Mouse (Mus musculus) spleen, adult 2 months (tissue): ENCODE measurements around the gene Tmem95. TPM values are rescaled to one million over a fixed set of nuclear protein-coding genes. Genes with fewer than 3 reads are reported as not detected.

ENCODE experiments used
- DNase-seq, 2 experiments: peaks; one replicate each; pipeline versions ENCODE4 v3.0.0 to v3.0.0-alpha.2; 2012 to 2021; ENCODE audit warnings: low spot score in 2 of 2, low read depth in 1 of 2
- H3K27ac ChIP-seq: fragments of 200-500 bp; 2 replicates; pipeline ENCODE4 v1.5.1; 2012; ENCODE audit warnings: low read length, inconsistent platforms; ENCODE audit not compliant: insufficient read depth
- H3K27me3 ChIP-seq: fragments of 200-500 bp; 2 replicates; pipeline ENCODE4 v1.6.1; 2012; ENCODE audit warnings: mild to moderate bottlenecking, moderate library complexity, low read length, inconsistent platforms; ENCODE audit not compliant: control insufficient read depth, insufficient read depth
- H3K36me3 ChIP-seq: fragments of 200-500 bp; 2 replicates; pipeline ENCODE4 v1.6.1; 2012; ENCODE audit warnings: mild to moderate bottlenecking, low read length, inconsistent platforms; ENCODE audit not compliant: control insufficient read depth, insufficient read depth
- H3K4me1 ChIP-seq: fragments of 200-500 bp; 2 replicates; pipeline ENCODE4 v1.6.1; 2011; ENCODE audit warnings: inconsistent platforms; ENCODE audit not compliant: control insufficient read depth, insufficient read depth, insufficient read length
- H3K4me3 ChIP-seq: fragments of 200-500 bp; 2 replicates; pipeline ENCODE4 v1.5.1; 2011; ENCODE audit warnings: mild to moderate bottlenecking, inconsistent platforms; ENCODE audit not compliant: insufficient read depth, insufficient read length; ENCODE audit errors: extremely low read depth
- CTCF ChIP-seq: fragments of 200-500 bp; IDR thresholded peaks from 2 replicates; pipeline ENCODE4 v1.5.1; 2011; ENCODE audit warnings: mild to moderate bottlenecking, inconsistent platforms; ENCODE audit not compliant: insufficient read depth, insufficient read length, insufficient replicate concordance; ENCODE audit errors: extremely low read depth
- POLR2A ChIP-seq: fragments of 200-500 bp; IDR thresholded peaks from 2 replicates; pipeline ENCODE4 v1.6.1; 2011; ENCODE audit warnings: low read depth, low read length, inconsistent platforms
- WGBS: fragments of 180-500 bp; shearing (Covaris S2); methylation state at CpG from one replicate; pipeline ENCODE4 v1.1.7; 2018; 5-methylcytosine and 5-hydroxymethylcytosine counted together
- polyA plus RNA-seq: library from polyadenylated mRNA; depleted of rRNA; stranded (reverse); fragments of >200 nt; gene quantifications from 2 replicates; pipeline ENCODE4 v1.2.3, GENCODE M21; 2012

The Tmem95 gene
- polyA plus RNA-seq, 1 experiment = not detected

DNA sequence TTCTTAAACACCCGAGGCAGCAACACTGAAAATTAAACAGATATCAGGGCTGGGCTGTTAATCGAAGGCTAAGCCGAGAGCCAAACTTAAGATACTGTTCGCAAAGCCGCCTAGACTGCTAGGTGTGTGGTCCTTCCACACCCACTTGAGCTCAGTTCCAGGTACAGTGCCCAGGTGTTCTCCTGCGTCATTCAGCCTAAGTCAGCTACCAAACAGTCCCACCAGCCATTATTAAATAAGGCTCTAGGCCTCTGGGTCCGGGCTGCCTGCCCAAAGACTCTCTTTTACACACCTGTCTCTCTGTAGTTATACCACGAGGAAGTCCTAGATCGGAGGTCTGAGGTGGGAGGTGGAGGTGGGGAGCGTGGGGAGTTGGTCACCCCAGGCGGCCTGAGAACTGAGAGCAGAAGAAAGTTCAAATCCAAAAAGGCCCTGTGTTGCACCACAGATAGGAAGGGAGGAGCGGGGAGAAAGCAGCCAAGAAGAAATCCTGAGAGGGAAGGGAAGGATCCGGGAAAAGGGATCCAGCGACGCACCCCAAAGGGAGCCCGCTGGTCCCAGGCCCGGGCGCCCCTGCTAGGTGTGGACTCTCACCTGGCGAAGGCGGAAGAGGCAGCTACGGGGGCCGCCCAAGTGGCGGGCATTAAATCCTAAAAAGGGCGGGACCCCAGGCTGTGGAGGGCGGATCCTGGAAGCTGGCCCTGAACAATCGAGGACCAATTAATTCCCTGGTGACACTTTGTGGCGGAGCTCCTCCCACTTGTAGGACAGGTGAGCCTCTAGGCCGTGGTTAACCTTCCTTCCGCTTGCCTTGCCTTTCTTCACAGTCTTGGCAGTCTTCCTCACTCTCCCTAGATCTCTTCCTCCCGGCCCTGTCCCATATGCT lies 19.5 kb downstream of the Tmem95 start, which contains the start of gene Tnk1:
Tnk1 (minus strand) TSS at position 618 of the 886 bp plus-strand sequence.
- 81% methylated on average over 30 of the region's 30 CpGs for WGBS
- DNase-seq = no peak
- TF ChIP-seq POLR2A (no peak), CTCF (no peak)
- H3K36me3 ChIP-seq = no peaks in the 10 kb centered on the region
- H3K27ac ChIP-seq = no peak within 1 kb of the TSS
- H3K27me3 ChIP-seq = no peaks in the 10 kb centered on the region
- H3K4me1 ChIP-seq = no peaks in the 10 kb centered on the region
- H3K4me3 ChIP-seq = no peak within 1 kb of the TSS

- H3K36me3 ChIP-seq = no peaks in the 10 kb centered on the region
- H3K4me1 ChIP-seq = peaks cover 5% of the 10 kb centered on the region; the same call in 1 of the 2 replicates
- no peak for TF ChIP-seq POLR2A
- peak; percentile 50; the same call in 1 of the 2 replicates for TF ChIP-seq CTCF
- no peak overlapping the region for H3K4me3 ChIP-seq
- H3K27me3 ChIP-seq = no peaks in the 10 kb centered on the region
- H3K27ac ChIP-seq = no peak overlapping the region
- 24% methylated on average over 16 of the region's 16 CpGs for WGBS
- DNase-seq = peak in 1 of 2 experiments; percentile 55
Measured at GRCm38 (mm10) chr11:69855347-69855746, 22.5 kb downstream of the Tmem95 start.

GRCm38 (mm10) chr11:69854680-69855079 lies 23.1 kb downstream of the Tmem95 start:
- peaks cover 7% of the 10 kb centered on the region; the same call in 1 of the 2 replicates for H3K4me1 ChIP-seq
- H3K4me3 ChIP-seq = no peak overlapping the region
- TF ChIP-seq POLR2A (no peak), CTCF (no peak)
- H3K36me3 ChIP-seq = no peaks in the 10 kb centered on the region
- DNase-seq = no peak
- WGBS = 57% methylated on average over 10 of the region's 10 CpGs
- H3K27ac ChIP-seq = peak overlapping the region; percentile 35; the same call in 1 of the 2 replicates
- no peaks in the 10 kb centered on the region for H3K27me3 ChIP-seq

GRCm38 (mm10) chr11:69853994-69854393 lies 23.8 kb downstream of the Tmem95 start:
- TF ChIP-seq POLR2A (no peak), CTCF (no peak)
- H3K27ac ChIP-seq = no peak overlapping the region
- H3K4me3 ChIP-seq = no peak overlapping the region
- H3K36me3 ChIP-seq = no peaks in the 10 kb centered on the region
- 35% methylated on average over 7 of the region's 7 CpGs for WGBS
- no peak for DNase-seq
- peaks cover 7% of the 10 kb centered on the region; the same call in 1 of the 2 replicates for H3K4me1 ChIP-seq
- H3K27me3 ChIP-seq = no peaks in the 10 kb centered on the region

- H3K4me1 ChIP-seq = peaks cover 18% of the 10 kb centered on the region; the same call in 1 of the 2 replicates
- no peak overlapping the region for H3K27ac ChIP-seq
Measured at GRCm38 (mm10) chr11:69850754-69851153, 27.1 kb downstream of the Tmem95 start.

DNA sequence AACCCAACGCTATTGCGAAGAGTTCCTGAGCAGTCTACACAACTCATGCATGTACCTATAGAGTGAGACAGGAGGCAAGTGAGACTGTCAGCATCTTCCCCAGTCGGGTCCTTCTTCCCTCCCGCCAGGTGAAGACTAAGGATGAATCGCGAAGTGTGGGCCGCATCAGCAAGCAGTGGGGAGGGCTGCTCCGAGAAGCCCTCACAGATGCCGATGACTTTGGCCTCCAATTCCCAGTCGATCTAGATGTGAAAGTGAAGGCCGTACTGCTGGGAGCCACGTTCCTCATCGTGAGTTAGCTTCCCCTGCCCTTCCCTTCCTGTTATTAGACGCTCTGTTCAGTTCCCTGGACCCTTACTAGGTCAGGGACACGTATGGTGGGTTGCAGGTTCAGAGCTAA lies 27.9 kb downstream of the Tmem95 start:
- Histone ChIP-seq H3K27me3 (no peaks in the 10 kb centered on the region), H3K27ac (no peak overlapping the region), H3K4me1 (peaks cover 18% of the 10 kb centered on the region; the same call in 1 of the 2 replicates), H3K4me3 (no peak overlapping the region), H3K36me3 (no peaks in the 10 kb centered on the region)
- 79% methylated on average over 15 of the region's 15 CpGs for WGBS
- no peak for TF ChIP-seq CTCF
- no peak for TF ChIP-seq POLR2A
- no peak for DNase-seq

More at GRCm38 (mm10) chr11:69850754-69851153, 27.1 kb downstream of the Tmem95 start:
- no peak for DNase-seq
- Histone ChIP-seq H3K27me3 (no peaks in the 10 kb centered on the region), H3K36me3 (no peaks in the 10 kb centered on the region), H3K4me3 (no peak overlapping the region)
- TF ChIP-seq POLR2A (no peak), CTCF (no peak)
- WGBS = 18% methylated on average over 8 of the region's 8 CpGs

- peaks cover 18% of the 10 kb centered on the region; the same call in 1 of the 2 replicates for H3K4me1 ChIP-seq
- 59% methylated on average over 9 of the region's 9 CpGs for WGBS
- no peaks in the 10 kb centered on the region for H3K27me3 ChIP-seq
- no peak for DNase-seq
- H3K27ac ChIP-seq = no peak overlapping the region
- TF ChIP-seq POLR2A = no peak
- TF ChIP-seq CTCF = no peak
- H3K36me3 ChIP-seq = no peaks in the 10 kb centered on the region
- H3K4me3 ChIP-seq = no peak overlapping the region
Measured at GRCm38 (mm10) chr11:69849128-69849527, 28.7 kb downstream of the Tmem95 start.
